8 mouse cellular contexts compared by ENCODE assay signal in the genomic region with DNA sequence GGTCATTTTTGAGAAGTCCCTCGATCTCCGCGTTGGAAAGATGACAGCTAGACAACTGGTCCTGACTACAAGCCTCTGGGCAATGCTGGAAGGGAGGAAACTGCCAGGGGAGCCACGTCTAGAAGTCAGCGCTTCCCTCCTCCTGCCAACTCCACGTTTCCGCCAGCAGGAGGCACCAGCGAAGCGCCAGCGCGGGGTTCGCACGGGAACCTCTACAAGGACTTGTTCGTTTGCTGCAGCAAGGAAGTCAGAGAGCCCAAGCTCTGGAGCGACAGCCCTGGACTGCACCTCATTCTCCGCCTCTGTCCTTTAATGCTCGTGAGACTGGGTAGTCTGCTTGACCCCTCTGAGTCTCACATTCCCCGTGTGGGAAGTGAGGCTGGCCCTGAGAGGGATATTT. TPM values are rescaled to one million over a fixed set of nuclear protein-coding genes. Genes with fewer than 3 reads are reported as not detected.
A peak's percentile ranks its signal among the peaks of the same experiment; 100 is the strongest.
DNase-seq lines count a peak whose midpoint lies in the region; TF ChIP-seq lines count a peak whose summit lies in the region.

No protein-coding gene starts in this region.

- DNase-seq in adrenal gland, adult (ENCODE audit: inconsistent age in 2 of 2, low spot score in 1 of 2): peak; percentile 85 to 95
- DNase-seq in gastrocnemius, postnatal 10 days: peak; percentile 86
- peak; percentile 69 for DNase-seq in hindlimb bud, embryonic 11.5 days (ENCODE audit: extremely low spot score, low read depth, low spot score)
- peak; percentile 60 to 81 for DNase-seq in left cerebral cortex, postnatal 14 days (ENCODE audit: low spot score in 2 of 2)
- DNase-seq in mesoderm, embryonic 11.5 days (ENCODE audit: low read depth, low spot score): peak; percentile 89
- DNase-seq in right cerebral cortex, postnatal 36 days (ENCODE audit: low spot score in 2 of 2): peak; percentile 20 to 25
- peak; percentile 77 for DNase-seq in yolk sac, embryonic 10.5 days (ENCODE audit: low spot score)

- no peak overlapping the region for H3K27ac ChIP-seq in cortical plate, adult 2 months (ENCODE audit: insufficient read depth, low read length)

- no peak for TF ChIP-seq POLR2A in cortical plate, adult 2 months (IDR thresholded peaks at IDR 0.05; ENCODE audit: extremely low read depth, insufficient read depth, low read length)

- no peaks in the 10 kb centered on the region for H3K4me1 ChIP-seq in cortical plate, adult 2 months (ENCODE audit: control insufficient read depth, insufficient read depth, low read length)

- peak; percentile 92 for TF ChIP-seq CTCF in cortical plate, adult 2 months (IDR thresholded peaks at IDR 0.05; ENCODE audit: extremely low read depth, insufficient read depth, low read length)

- intact Hi-C loops in left cerebral cortex, postnatal 14 days (cut with DNase I): loop anchor here (1.0 to 2.0 kb wide), 2 partner anchors 79 to 90 kb away; no protein-coding TSS in a partner anchor

- no peak overlapping the region for H3K4me3 ChIP-seq in cortical plate, adult 2 months (ENCODE audit: insufficient read depth, low read length)

RNA-seq across cellular contexts. Expression of gene Rpl11, which starts 16.7 kb away (rescaled TPM):
- polyA plus RNA-seq in cortical plate, adult 2 months (2012; rRNA removed): 511 and 520 TPM in 2 replicates
- 100 to 1,000 TPM; 419 to 459 TPM for total RNA-seq in gastrocnemius, postnatal 10 days (2021)
- total RNA-seq in left cerebral cortex, postnatal 14 days (2021): 100 to 1,000 TPM; 216 to 244 TPM

RNA-seq across cellular contexts. Expression of gene Eloa, which starts 48.4 kb away (rescaled TPM):
- polyA plus RNA-seq in cortical plate, adult 2 months (2012; rRNA removed): 16.5 and 16.8 TPM in 2 replicates
- 10 to 100 TPM; 50.2 to 51.4 TPM for total RNA-seq in gastrocnemius, postnatal 10 days (2021)
- total RNA-seq in left cerebral cortex, postnatal 14 days (2021): 10 to 100 TPM; 27.6 to 28.2 TPM

Comparison
In these comparisons a context has a peak if more than half of its experiments do, and no peak if none do; other contexts are left out.
1. DNase-seq: peak in every context shown above with its lines; median percentile 90 in adrenal gland, adult; 89 in mesoderm, embryonic 11.5 days; 86 in gastrocnemius, postnatal 10 days; 77 in yolk sac, embryonic 10.5 days; 70 in left cerebral cortex, postnatal 14 days; 69 in hindlimb bud, embryonic 11.5 days; 22 in right cerebral cortex, postnatal 36 days.